Mouse (Mus musculus) kidney, embryonic 14.5 days (tissue): Measurements from ENCODE around the gene Nadk. TPM values are rescaled to one million over a fixed set of nuclear protein-coding genes. Genes with fewer than 3 reads are reported as not detected.

ENCODE experiments used
- ATAC-seq: fragments of 200-750 bp; cut with Nextera tagmentation; 2 replicates; pipeline ENCODE4 v1.8.0; 2017; ENCODE audit warnings: moderate number of reproducible peaks, mild to moderate bottlenecking, moderate TSS enrichment, moderate library complexity; ENCODE audit not compliant: low FRiP score, low TSS enrichment
- H3K27ac ChIP-seq: fragments of 300-500 bp; sonication (generic); 2 replicates; pipeline ENCODE4 v1.5.1; 2014; ENCODE audit warnings: low read depth, mild to moderate bottlenecking, low read length, moderate library complexity, mixed read lengths
- H3K27me3 ChIP-seq: fragments of 300-500 bp; sonication (generic); 2 replicates; pipeline ENCODE4 v1.6.1; 2014; ENCODE audit warnings: mild to moderate bottlenecking, low read length; ENCODE audit not compliant: control insufficient read depth, insufficient read depth
- H3K36me3 ChIP-seq: fragments of 300-500 bp; sonication (generic); 2 replicates; pipeline ENCODE4 v1.6.1; 2014; ENCODE audit warnings: low read length, mixed read lengths; ENCODE audit not compliant: control insufficient read depth, insufficient read depth
- H3K4me1 ChIP-seq: fragments of 300-500 bp; sonication (generic); 2 replicates; pipeline ENCODE4 v1.6.1; 2014; ENCODE audit warnings: low read length, mixed read lengths; ENCODE audit not compliant: control insufficient read depth, insufficient read depth
- H3K4me2 ChIP-seq: fragments of 300-500 bp; sonication (generic); replicated peaks from 2 replicates; pipeline ENCODE4 v1.6.1; 2014; ENCODE audit warnings: low read depth, mild to moderate bottlenecking, low read length
- H3K4me3 ChIP-seq: fragments of 300-500 bp; sonication (generic); 2 replicates; pipeline ENCODE4 v1.5.1; 2014; ENCODE audit warnings: mild to moderate bottlenecking, low read length
- H3K9ac ChIP-seq: fragments of 300-500 bp; sonication (generic); 2 replicates; pipeline ENCODE4 v1.6.1; 2014; ENCODE audit warnings: low read depth, mild to moderate bottlenecking, low read length, moderate library complexity
- H3K9me3 ChIP-seq: fragments of 300-500 bp; sonication (generic); 2 replicates; pipeline ENCODE4 v1.6.1; 2016; ENCODE audit warnings: low read length; ENCODE audit not compliant: control insufficient read depth
- WGBS: fragments of 180-500 bp; shearing (Covaris S2); extraction: QIAGEN DNeasy Blood & Tissue Kit; methylation state at CpG from one replicate; pipeline ENCODE4 v1.1.7; 2014; 5-methylcytosine and 5-hydroxymethylcytosine counted together
- polyA plus RNA-seq: library from polyadenylated mRNA; unstranded; fragments of >200 nt; fragmentation: Nextera tagmentation; extraction: Ambion mirVana; gene quantifications from 2 replicates; pipeline ENCODE4 v1.2.1, GENCODE M21; 2014

Gene Nadk
- polyA plus RNA-seq, 1 experiment from 2014 or later, result 99.9 TPM

DNA sequence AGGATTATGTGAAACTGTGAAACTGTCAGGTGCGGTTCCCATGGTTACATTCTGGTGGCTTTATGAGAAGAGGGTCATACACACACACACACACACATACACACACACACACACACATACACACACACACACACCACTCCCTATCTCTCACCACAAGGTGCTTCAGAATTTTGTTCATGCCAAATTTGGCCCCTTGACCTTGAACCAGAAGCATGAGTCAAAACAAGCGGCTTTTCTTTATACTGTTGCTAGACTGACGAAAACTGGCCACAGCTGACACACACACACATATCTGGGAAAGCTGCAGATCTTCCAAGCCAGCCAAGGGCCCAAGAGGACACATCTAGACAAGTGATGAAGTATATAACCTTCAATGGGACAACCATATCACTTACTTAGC is 33.6 kb downstream of the Nadk start:
- no peaks in the 10 kb centered on the region for H3K4me1 ChIP-seq
- no peak for ATAC-seq
- no peaks in the 10 kb centered on the region for H3K9me3 ChIP-seq
- no peak overlapping the region for H3K27ac ChIP-seq
- no peak overlapping the region for H3K9ac ChIP-seq
- peaks cover 4% of the 10 kb centered on the region; the same call in 1 of the 2 replicates for H3K36me3 ChIP-seq
- no peak overlapping the region for H3K4me3 ChIP-seq
- 87% methylated on average over 3 of the region's 3 CpGs for whole genome bisulfite sequencing
- H3K27me3 ChIP-seq, result no peaks in the 10 kb centered on the region
- no peak overlapping the region for H3K4me2 ChIP-seq

DNA sequence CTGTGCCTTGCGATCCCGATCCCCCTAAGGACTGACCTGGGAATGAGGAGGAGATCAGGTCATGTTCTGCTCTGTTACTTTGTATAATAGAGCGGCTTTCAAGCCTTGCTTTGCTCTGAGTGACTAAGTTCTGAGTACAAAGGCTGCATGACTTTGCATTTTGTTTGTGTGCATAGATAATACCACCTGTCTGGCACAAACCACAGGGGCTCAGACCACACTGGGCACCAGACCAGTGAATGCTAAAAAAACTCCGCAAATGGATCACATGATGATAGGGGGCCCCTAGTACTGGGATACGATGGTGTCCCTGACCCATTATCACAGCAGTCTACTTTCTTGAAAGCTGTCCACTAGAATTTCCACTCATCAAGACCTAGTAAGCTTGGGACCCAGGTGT is 34.4 kb downstream of the Nadk start:
- H3K36me3 ChIP-seq, result no peaks in the 10 kb centered on the region
- no peak overlapping the region for H3K4me2 ChIP-seq
- WGBS, result 71% methylated on average over 5 of the region's 5 CpGs
- no peak overlapping the region for H3K4me3 ChIP-seq
- no peaks in the 10 kb centered on the region for H3K27me3 ChIP-seq
- no peak overlapping the region for H3K9ac ChIP-seq
- no peak for ATAC-seq
- no peaks in the 10 kb centered on the region for H3K4me1 ChIP-seq
- no peak overlapping the region for H3K27ac ChIP-seq
- H3K9me3 ChIP-seq, result no peaks in the 10 kb centered on the region

DNA sequence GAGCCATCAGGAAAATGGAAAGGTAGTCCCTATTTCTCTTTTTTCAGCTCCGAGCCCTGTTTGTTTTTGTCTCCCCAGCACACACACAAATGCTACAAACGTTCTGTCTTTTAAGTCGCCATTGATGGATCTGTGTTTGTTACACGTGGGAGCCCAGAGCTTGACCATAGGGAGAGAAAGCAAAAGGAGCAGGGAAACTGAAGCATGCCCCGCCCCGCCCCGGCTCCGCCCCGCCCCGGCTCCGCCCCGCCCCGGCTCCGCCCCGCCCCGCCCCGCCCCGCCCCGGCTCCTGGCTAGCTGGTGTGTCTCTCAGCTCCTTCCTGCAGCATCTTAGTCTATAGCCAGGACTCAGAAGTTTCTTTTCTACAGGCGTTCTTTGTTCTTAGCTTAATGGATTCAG is 36.4 kb downstream of the Nadk start:
- Histone ChIP-seq H3K4me1 (peaks cover 6% of the 10 kb centered on the region), H3K9me3 (no peaks in the 10 kb centered on the region), H3K27me3 (no peaks in the 10 kb centered on the region), H3K9ac (no peak overlapping the region), H3K27ac (no peak overlapping the region), H3K4me3 (no peak overlapping the region), H3K36me3 (peaks cover 6% of the 10 kb centered on the region; the same call in 1 of the 2 replicates), H3K4me2 (no peak overlapping the region)
- no peak for ATAC-seq
- WGBS, result 26% methylated on average over 20 of the region's 20 CpGs

DNA sequence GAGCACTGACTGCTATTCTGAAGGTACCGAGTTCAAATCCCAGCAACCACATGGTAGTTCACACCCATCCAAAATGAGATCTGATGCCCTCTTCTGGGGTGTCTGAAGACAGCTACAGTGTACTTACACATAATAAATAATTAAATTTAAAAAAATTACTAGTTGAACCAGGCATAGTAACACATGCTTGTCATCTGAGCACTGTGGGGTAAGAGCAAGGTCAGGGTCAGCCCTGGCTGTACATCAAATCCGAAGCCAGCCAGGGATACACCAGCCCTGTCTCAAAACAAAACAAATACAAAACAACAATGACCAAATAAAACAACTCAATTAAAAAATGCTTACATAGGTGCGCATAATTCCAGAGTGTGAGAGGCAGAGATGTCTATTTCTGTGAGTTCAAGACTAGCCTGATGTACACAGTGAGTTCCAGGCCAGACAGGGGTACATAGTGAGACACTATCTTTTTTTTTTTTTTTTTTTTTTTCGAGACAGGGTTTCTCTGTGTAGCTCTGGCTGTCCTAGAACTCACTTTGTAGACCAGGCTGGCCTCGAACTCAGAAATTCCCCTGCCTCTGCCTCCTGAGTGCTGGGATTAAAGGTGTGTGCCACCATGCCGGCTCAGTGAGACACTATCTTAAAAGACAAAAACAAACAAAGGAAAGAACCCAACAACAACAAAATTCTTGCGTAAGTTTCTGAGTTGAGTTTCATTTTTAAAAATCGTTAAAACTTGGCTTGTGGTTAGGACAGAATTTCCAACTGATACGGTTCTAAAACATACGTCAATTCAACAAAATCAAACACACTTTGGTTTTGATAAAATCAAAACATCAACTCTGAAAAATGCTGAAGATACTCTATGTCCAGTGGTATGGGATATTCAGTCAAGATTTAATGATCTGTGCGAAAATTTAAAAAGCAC is 38.0 kb downstream of the Nadk start:
- peaks cover 6% of the 10 kb centered on the region for H3K4me1 ChIP-seq
- H3K27me3 ChIP-seq, result no peaks in the 10 kb centered on the region
- H3K4me3 ChIP-seq, result peak overlapping the region; percentile 93
- H3K36me3 ChIP-seq, result peaks cover 6% of the 10 kb centered on the region; the same call in 1 of the 2 replicates
- no peak overlapping the region; the same call in 1 of the 2 replicates for H3K27ac ChIP-seq
- no peak for ATAC-seq
- 88% methylated on average over 10 of the region's 11 CpGs for WGBS
- peak overlapping the region; percentile 93 for H3K4me2 ChIP-seq
- peak overlapping the region; percentile 74; the same call in 1 of the 2 replicates for H3K9ac ChIP-seq
- no peaks in the 10 kb centered on the region for H3K9me3 ChIP-seq

DNA sequence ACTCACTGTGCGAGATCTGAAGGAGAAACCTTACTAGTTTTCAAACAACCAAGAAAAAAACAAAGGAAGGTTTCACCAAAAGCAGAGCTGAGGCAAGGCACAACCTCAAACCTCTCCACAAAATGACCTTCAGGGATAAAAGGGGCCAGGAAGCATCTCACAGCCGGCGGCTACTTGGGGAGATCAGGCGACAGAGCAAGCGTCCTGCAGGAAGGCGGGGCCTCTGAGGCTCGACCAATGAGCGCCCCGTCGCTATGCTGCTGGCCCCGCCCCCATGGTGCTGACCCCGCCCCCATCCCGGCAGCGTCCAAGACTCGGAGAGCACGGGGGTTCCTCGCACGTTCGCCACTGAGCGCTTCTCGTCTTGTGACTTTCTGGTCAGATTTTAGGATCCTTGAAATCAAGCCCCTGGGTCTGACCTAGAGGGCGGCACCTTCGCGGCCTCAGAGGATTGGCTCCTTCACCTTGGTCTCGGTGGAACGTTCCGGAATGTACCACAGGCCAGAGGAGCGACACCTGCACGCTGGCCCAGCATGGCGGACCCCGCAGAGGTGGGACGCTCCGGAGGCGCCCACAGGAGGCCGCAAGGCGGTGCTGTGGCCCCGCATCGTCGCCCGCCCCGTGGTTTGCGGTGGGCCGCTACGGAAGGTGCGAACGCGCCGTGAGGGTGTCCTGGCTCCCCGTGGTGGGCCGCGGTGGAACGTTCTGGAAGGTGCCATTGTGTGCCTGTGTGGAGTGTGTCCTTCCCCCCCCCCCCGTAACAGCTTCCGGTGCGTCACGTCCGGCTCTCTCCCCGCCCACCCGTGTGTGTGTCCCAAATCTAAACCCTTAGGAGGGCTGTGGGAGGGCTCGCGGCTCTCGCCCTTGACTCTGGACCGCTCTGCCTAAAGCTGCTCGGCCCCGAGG is 39.2 kb downstream of the Nadk start, which contains the start of gene Slc35e2:
TSS of gene Slc35e2 (plus strand) at position 326 of the 906 bp plus-strand sequence.
- Histone ChIP-seq H3K4me3 (peak within 1 kb of the TSS; percentile 93), H3K4me1 (peaks cover 6% of the 10 kb centered on the region), H3K9me3 (no peaks in the 10 kb centered on the region), H3K9ac (peak within 1 kb of the TSS; percentile 74), H3K27ac (peak within 1 kb of the TSS; percentile 95), H3K27me3 (no peaks in the 10 kb centered on the region), H3K36me3 (peaks cover 15% of the 10 kb centered on the region; the same call in 1 of the 2 replicates), H3K4me2 (peak within 1 kb of the TSS; percentile 93)
- under 1% methylated on average over 65 of the region's 65 CpGs for WGBS
- peak; percentile 96 for ATAC-seq

DNA sequence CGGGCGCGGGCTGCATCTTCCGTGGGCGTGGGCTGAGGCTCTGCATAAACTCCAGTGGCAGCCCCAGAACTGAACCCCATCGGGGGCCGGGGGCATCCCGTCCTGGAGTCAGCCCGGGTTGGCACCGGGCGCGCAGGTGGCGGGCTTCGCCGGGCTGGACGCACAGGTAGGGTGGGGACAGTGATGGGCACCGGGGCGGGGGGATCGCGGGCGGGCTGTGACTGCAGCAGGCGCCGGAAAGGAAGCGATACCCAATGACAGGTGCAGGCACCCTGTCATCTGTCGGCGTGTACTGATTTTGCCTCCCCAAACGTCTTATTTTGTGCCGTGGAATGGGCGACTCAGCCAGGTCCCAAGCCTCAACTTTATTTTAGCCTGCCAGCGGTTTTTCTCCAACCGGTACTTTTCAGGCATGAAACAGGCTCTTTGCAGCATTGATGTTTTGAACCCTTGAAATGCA is 39.8 kb downstream of the Nadk start:
- 2% methylated on average over 31 of the region's 31 CpGs for WGBS
- H3K36me3 ChIP-seq, result peaks cover 16% of the 10 kb centered on the region; the same call in 1 of the 2 replicates

DNA sequence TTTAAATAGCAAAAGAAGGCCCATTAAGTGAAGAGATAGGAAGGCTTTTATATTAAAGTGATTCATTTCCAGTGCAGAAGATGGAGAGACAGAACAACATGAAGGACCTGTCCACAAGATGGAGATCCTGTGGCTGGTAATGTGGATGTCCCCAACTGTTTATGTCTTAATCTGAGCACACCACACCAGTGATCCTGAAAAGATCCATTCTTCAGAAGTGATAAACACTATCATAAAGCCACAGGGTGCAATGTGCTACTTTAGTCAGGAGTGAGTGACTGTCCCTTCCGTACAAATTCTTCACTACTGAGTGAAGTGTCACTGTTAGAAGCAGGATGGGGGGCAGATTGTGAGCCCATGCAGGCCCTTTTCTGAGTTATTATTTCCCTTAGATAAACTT is 40.6 kb downstream of the Nadk start:
- Histone ChIP-seq H3K4me3 (peak overlapping the region; percentile 93; the same call in 1 of the 2 replicates), H3K4me2 (no peak overlapping the region; the same call in 1 of the 2 replicates), H3K9me3 (no peaks in the 10 kb centered on the region), H3K27ac (no peak overlapping the region), H3K4me1 (peaks cover 6% of the 10 kb centered on the region), H3K9ac (0 out of 2 replicates have a peak overlapping the region, but pooled peaks have one; percentile 74), H3K36me3 (peaks cover 16% of the 10 kb centered on the region; the same call in 1 of the 2 replicates), H3K27me3 (no peaks in the 10 kb centered on the region)
- WGBS, result 96% methylated on average over 1 of the region's 1 CpGs
- ATAC-seq, result no peak

More for the DNA sequence above, 39.8 kb downstream of the Nadk start:
- Histone ChIP-seq H3K4me3 (peak overlapping the region; percentile 93), H3K9ac (peak overlapping the region; percentile 74), H3K9me3 (no peaks in the 10 kb centered on the region), H3K27ac (peak overlapping the region; percentile 95), H3K27me3 (no peaks in the 10 kb centered on the region), H3K4me2 (peak overlapping the region; percentile 93), H3K4me1 (peaks cover 6% of the 10 kb centered on the region)
- no peak for ATAC-seq

DNA sequence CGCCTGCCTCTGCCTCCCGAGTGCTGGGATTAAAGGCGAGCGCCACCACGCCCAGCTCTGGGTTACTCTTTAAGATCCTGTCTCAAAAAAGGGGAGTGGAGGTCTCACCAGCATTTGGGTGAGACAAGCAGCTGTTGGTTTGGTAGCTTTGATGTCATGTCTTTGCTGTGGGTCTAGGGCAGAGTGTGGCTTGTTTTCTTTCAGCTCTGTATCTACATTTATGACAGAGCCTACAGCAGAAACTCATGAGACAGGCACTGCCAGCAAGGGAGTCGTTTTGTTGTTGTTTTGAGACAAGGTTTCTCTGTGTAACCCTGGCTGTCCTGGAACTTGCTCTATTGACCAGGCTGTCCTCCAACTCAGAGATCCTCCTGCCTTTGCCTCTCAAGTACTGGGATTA is 41.6 kb downstream of the Nadk start:
- ATAC-seq, result no peak
- no peak overlapping the region for H3K4me2 ChIP-seq

More for the DNA sequence above, 41.6 kb downstream of the Nadk start:
- 94% methylated on average over 6 of the region's 6 CpGs for WGBS
- Histone ChIP-seq H3K36me3 (peaks cover 16% of the 10 kb centered on the region; the same call in 1 of the 2 replicates), H3K9ac (no peak overlapping the region), H3K9me3 (no peaks in the 10 kb centered on the region), H3K27me3 (no peaks in the 10 kb centered on the region), H3K4me3 (no peak overlapping the region), H3K4me1 (peaks cover 6% of the 10 kb centered on the region), H3K27ac (no peak overlapping the region)
